Mouse (Mus musculus): ENCODE measurements at regions not wholly inside any gene's neighbourhood (a gene's known extent, or its start where the extent isn't known, plus 50 kb on each side); places are given as distances from the start of the nearest gene placed in this dataset.
A peak's percentile ranks its signal among the peaks of the same experiment; 100 is the strongest.

- TF ChIP-seq CTCF (IDR thresholded peaks at IDR 0.05; ENCODE audit: control insufficient read depth, insufficient read depth, insufficient read length) (peak; percentile 30), MYOD1 (IDR thresholded peaks at IDR 0.05; ENCODE audit: control insufficient read depth, insufficient read length, low read depth) (no peak), USF1 (IDR thresholded peaks at IDR 0.05; ENCODE audit: low read depth) (no peak)
Observed at GRCm38 (mm10) chr16:10088461-10089353, 81.3 kb upstream of the Rpl39l start.

Data from C2C12 (cell line).